Mouse (Mus musculus) forebrain, embryonic 10.5 days (tissue): ENCODE results near the gene Ehd1. TPM values are rescaled to one million over a fixed set of nuclear protein-coding genes. Genes with fewer than 3 reads are reported as not detected.

Source experiments
- DNase-seq: peaks from one replicate; pipeline ENCODE4 v3.0.0-alpha.2; 2017; ENCODE audit warnings: low spot score; ENCODE audit errors: extremely low spot score
- H3K27ac ChIP-seq: fragments of 300-500 bp; sonication (generic); 2 replicates; pipeline ENCODE4 v1.5.1; 2016; ENCODE audit warnings: mild to moderate bottlenecking
- H3K27me3 ChIP-seq: fragments of 300-500 bp; sonication (generic); 2 replicates; pipeline ENCODE4 v1.6.1; 2016; ENCODE audit warnings: mild to moderate bottlenecking; ENCODE audit not compliant: poor library complexity, severe bottlenecking
- H3K36me3 ChIP-seq: fragments of 300-500 bp; sonication (generic); replicated peaks from 2 replicates; pipeline ENCODE4 v1.6.1; 2016; ENCODE audit warnings: mild to moderate bottlenecking, moderate library complexity
- H3K4me1 ChIP-seq: fragments of 300-500 bp; sonication (generic); 2 replicates; pipeline ENCODE4 v1.6.1; 2016
- H3K4me3 ChIP-seq: fragments of 300-500 bp; sonication (generic); 2 replicates; pipeline ENCODE4 v1.5.1; 2016; ENCODE audit warnings: mild to moderate bottlenecking, moderate library complexity
- H3K9me3 ChIP-seq: fragments of 300-500 bp; sonication (generic); 2 replicates; pipeline ENCODE4 v1.6.1; 2016; ENCODE audit warnings: mild to moderate bottlenecking, moderate library complexity
- WGBS: fragments of 180-500 bp; shearing (Covaris S2); methylation state at CpG from one replicate; pipeline ENCODE4 v1.1.7; 2016; 5-methylcytosine and 5-hydroxymethylcytosine counted together
- microRNA counts: library from miRNA; unstranded; fragments of <30 nt; microRNA quantifications from one replicate; lab custom pipeline; 2017
- microRNA-seq: library from miRNA; unstranded; fragments of <30 nt; microRNA quantifications from one replicate; pipeline ENCODE4, GENCODE M21; 2017
- polyA plus RNA-seq: library from polyadenylated mRNA; unstranded; fragments of >200 nt; fragmentation: Nextera tagmentation; extraction: Ambion mirVana; gene quantifications from 2 replicates; pipeline ENCODE4 v1.2.1, GENCODE M21; 2016

Ehd1 gene
- polyA plus RNA-seq, 1 experiment from 2014 or later = 82.1 TPM

DNA sequence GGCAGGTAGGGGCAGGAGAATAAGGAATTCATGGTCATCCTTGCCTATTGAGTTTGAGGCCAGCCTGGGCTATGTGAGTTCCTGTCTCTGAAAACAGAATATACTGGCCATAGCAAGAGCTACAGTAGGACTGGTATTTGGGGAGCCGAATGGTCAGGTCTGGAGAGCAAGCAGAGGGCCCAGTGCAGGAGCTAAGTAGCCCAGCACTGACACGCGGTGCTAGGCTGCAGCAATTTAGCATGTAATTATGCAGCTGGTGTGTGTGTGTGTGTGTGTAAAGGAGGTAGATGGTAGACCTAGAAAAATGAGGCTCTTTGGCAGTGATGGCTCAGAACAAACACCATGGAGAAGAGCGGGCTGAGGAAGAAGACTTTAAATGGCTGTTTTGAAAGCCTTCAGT is 71.1 kb downstream of the Ehd1 start:
- Histone ChIP-seq H3K27me3 (no peaks in the 10 kb centered on the region), H3K36me3 (peaks cover 75% of the 10 kb centered on the region), H3K4me3 (no peak overlapping the region), H3K4me1 (peaks cover 21% of the 10 kb centered on the region), H3K9me3 (no peaks in the 10 kb centered on the region), H3K27ac (no peak overlapping the region)
- DNase-seq = no peak
- 92% methylated on average over 4 of the region's 4 CpGs for WGBS

DNA sequence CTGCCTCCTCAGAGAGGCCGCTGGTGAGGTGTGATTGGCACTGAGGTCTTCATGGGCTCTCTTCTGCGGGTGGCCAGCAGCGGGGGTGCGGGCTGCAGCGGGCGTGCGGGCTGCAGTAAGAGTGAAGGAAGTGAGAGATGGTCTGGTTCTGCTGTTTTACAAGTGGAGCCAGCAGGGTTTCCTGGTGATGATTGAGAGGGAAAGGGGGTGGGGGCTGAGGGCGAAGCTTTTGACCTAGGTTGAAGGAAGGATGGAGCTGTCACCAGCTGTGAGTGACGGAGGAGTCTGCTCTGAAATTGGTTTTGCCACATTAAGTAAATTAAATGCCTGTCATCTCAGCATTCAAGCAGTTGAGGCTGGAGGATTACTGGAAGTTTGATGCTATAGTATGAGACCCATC is 72.2 kb downstream of the Ehd1 start:
- DNase-seq = no peak
- Histone ChIP-seq H3K4me1 (peaks cover 21% of the 10 kb centered on the region), H3K4me3 (no peak overlapping the region), H3K36me3 (peaks cover 76% of the 10 kb centered on the region), H3K9me3 (no peaks in the 10 kb centered on the region), H3K27ac (0 out of 2 replicates have a peak overlapping the region, but pooled peaks have one; percentile 66), H3K27me3 (no peaks in the 10 kb centered on the region)
- 79% methylated on average over 9 of the region's 9 CpGs for WGBS

DNA sequence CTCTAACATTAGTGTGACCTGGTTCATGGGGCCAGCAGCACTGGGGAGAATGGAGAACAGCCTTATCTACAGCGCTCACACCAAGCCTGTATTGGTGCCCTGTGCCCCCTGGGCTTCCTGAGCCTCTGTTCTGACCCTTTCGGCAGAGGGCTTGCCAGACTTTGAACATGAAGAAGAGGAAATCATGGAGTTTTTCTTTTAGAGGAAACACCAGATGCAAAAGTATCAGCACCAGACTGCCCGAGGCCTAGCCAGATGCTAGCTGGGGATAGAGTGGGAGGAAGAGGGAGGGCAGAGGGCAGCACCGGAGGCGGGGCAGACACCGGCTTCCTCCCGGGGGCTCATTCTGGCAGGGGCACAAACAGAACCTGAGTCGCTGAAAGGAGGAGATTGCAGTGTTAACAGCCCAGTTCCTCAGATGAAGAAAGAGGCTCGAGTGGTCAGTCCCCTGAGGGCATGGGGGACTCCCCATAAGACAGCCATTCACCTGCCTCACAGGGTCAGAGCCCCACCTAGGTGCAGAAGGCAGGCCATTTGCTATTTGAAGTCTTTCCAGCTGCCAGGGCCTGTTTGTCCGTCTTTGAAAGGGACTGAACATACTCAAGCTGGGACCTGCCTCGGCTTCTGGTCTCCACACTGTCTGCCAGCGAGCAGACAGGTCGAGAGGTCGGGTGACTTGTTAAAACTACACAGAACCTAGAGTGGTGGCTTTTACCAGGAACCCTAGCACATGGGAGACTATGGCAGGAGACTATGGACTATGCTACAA is 72.9 kb downstream of the Ehd1 start:
- H3K27ac ChIP-seq = peak overlapping the region; percentile 66; the same call in 1 of the 2 replicates

More for the DNA sequence above, 72.9 kb downstream of the Ehd1 start:
- H3K4me3 ChIP-seq = peak overlapping the region; percentile 14
- H3K4me1 ChIP-seq = peaks cover 21% of the 10 kb centered on the region
- peaks cover 76% of the 10 kb centered on the region for H3K36me3 ChIP-seq
- H3K27me3 ChIP-seq = no peaks in the 10 kb centered on the region
- no peaks in the 10 kb centered on the region for H3K9me3 ChIP-seq
- DNase-seq = no peak
- 54% methylated on average over 14 of the region's 14 CpGs for WGBS

MicroRNAs within 50 kb of the gene (microRNA counts, 519-probe panel; counts per million panel counts)
- microRNA mmu-miR-192 (lab: Ali Mortazavi, UCI) = 341 counts per million, percentile 65 among the panel's probes with 10 or more counts

Small RNA genes lying within 50 kb of the gene (microRNA-seq; reads per million reads assigned to microRNA genes)
- gene Mir192 = 77.2 reads per million, percentile 45 among the genes with 10 or more reads in this experiment
- 79.3 reads per million, percentile 46 among the genes with 10 or more reads in this experiment for gene Mir194-2
- not detected for gene Mir6989

Other genes starting within 250 kb of the Ehd1 start
- gene Syvn1, start 230.1 kb upstream of the Ehd1 start, polyA plus RNA-seq = 30.8 and 32.2 TPM in 2 replicates
- gene Mrpl49, start 218.9 kb upstream of the Ehd1 start, polyA plus RNA-seq = 89.4 and 92.1 TPM in 2 replicates
- gene Fau, start 218.9 kb upstream of the Ehd1 start, polyA plus RNA-seq = 829 and 865 TPM in 2 replicates
- gene Znhit2, start 215.5 kb upstream of the Ehd1 start, polyA plus RNA-seq = 35.1 and 38.7 TPM in 2 replicates
- 31.0 and 32.2 TPM in 2 replicates for gene Tm7sf2, start 208.4 kb upstream of the Ehd1 start, polyA plus RNA-seq
- gene Vps51, start 199.5 kb upstream of the Ehd1 start, polyA plus RNA-seq = 65.2 and 68.2 TPM in 2 replicates
- gene Tmem262, start 196.7 kb upstream of the Ehd1 start, polyA plus RNA-seq = not detected in 2 replicates
- gene Gm28374, start 194.5 kb upstream of the Ehd1 start, polyA plus RNA-seq = 1.7 and 3.1 TPM in 2 replicates
- 74.0 and 78.0 TPM in 2 replicates for gene Zfpl1, start 191.8 kb upstream of the Ehd1 start, polyA plus RNA-seq
- 78.9 and 85.4 TPM in 2 replicates for gene Cdca5, start 191.7 kb upstream of the Ehd1 start, polyA plus RNA-seq
- gene AC131692.1, start 182.3 kb upstream of the Ehd1 start, polyA plus RNA-seq = 1.0 and 1.5 TPM in 2 replicates
- gene Naaladl1, start 170.9 kb upstream of the Ehd1 start, polyA plus RNA-seq = 0.82 and 0.88 TPM in 2 replicates
- 64.2 and 64.6 TPM in 2 replicates for gene Sac3d1, start 158.1 kb upstream of the Ehd1 start, polyA plus RNA-seq
- 24.1 and 25.6 TPM in 2 replicates for gene Snx15, start 148.4 kb upstream of the Ehd1 start, polyA plus RNA-seq
- gene Batf2, start 135.7 kb upstream of the Ehd1 start, polyA plus RNA-seq = not detected in 2 replicates
- gene Arl2, start 135.2 kb upstream of the Ehd1 start, polyA plus RNA-seq = 112 and 113 TPM in 2 replicates
- gene Majin, start 92.3 kb upstream of the Ehd1 start, polyA plus RNA-seq = not detected in 2 replicates
- 0.58 TPM in 1 of 2 replicates, not detected in the other for gene Gpha2, start 50.3 kb upstream of the Ehd1 start, polyA plus RNA-seq
- 21.6 and 24.4 TPM in 2 replicates for gene Ppp2r5b, start 40.9 kb upstream of the Ehd1 start, polyA plus RNA-seq
- gene Atg2a, start 35.1 kb upstream of the Ehd1 start, polyA plus RNA-seq = 11.1 and 11.4 TPM in 2 replicates
- 0.23 and 0.24 TPM in 2 replicates for gene Cdc42bpg, start 29.7 kb downstream of the Ehd1 start, polyA plus RNA-seq
- gene Men1, start 58.3 kb downstream of the Ehd1 start, polyA plus RNA-seq = 115 and 130 TPM in 2 replicates
- 12.6 and 14.5 TPM in 2 replicates for gene Map4k2, start 64.4 kb downstream of the Ehd1 start, polyA plus RNA-seq
- gene Sf1, start 87.0 kb downstream of the Ehd1 start, polyA plus RNA-seq = 201 TPM in 2 replicates
- gene Pygm, start 107.7 kb downstream of the Ehd1 start, polyA plus RNA-seq = 0.83 and 2.0 TPM in 2 replicates
- gene Rasgrp2, start 122.6 kb downstream of the Ehd1 start, polyA plus RNA-seq = 15.6 and 17.0 TPM in 2 replicates
- 2.8 and 3.1 TPM in 2 replicates for gene Nrxn2, start 142.0 kb downstream of the Ehd1 start, polyA plus RNA-seq